In the genomic region with DNA sequence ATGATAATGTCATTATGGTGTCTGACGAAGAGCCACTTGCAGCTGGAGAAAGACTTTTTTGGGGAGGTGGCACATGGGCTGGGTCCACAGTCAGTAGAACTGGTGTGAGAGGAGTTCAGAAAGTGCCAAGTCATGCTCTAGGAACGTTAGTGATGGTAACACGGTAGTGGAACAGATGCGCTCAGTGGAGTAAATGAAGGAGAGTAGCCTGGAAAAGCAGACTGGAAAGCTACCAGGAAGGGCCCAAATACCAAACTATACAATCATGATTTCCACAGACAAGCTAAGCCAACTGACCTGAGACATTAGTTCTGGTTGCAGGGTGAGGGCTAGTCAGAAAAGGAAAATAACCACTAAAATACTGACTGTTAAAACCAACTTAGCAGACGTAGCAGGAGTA, we compare ENCODE assay signal across 8 mouse cellular contexts. TPM values are rescaled to one million over a fixed set of nuclear protein-coding genes. Genes with fewer than 3 reads are reported as not detected.
A peak's percentile ranks its signal among the peaks of the same experiment; 100 is the strongest.
DNase-seq lines count a peak whose midpoint lies in the region; ATAC-seq and TF ChIP-seq lines count a peak whose summit lies in the region.

No protein-coding gene starts in this region.

- H3K36me3 ChIP-seq in kidney, postnatal 0 days (ENCODE audit: insufficient read depth, low read length), result peaks cover 7% of the 10 kb centered on the region; the same call in 1 of the 2 replicates
- H3K36me3 ChIP-seq in forebrain, embryonic 16.5 days (ENCODE audit: control insufficient read depth, insufficient read depth), result peaks cover 6% of the 10 kb centered on the region
- H3K36me3 ChIP-seq in liver, embryonic 13.5 days, result peaks cover 38% of the 10 kb centered on the region

- H3K27ac ChIP-seq in kidney, postnatal 0 days, result no peak overlapping the region
- H3K27ac ChIP-seq in bone marrow macrophage, adult 2 months (ENCODE audit: insufficient read depth, low read depth, low read length), result peak overlapping the region; percentile 63
- H3K27ac ChIP-seq in forebrain, embryonic 16.5 days (ENCODE audit: low read length), result no peak overlapping the region
- peak overlapping the region; percentile 97 for H3K27ac ChIP-seq in liver, embryonic 13.5 days

- no peak for ATAC-seq in kidney, postnatal 0 days (replicated peaks; ENCODE audit: low FRiP score, low read depth)
- ATAC-seq in forebrain, embryonic 16.5 days, result no peak
- ATAC-seq in liver, embryonic 13.5 days (ENCODE audit: low read depth), result peak; percentile 83

- TF ChIP-seq CTCF in kidney, postnatal 0 days (IDR thresholded peaks at IDR 0.05; ENCODE audit: low read depth), result no peak
- no peak for TF ChIP-seq CTCF in bone marrow macrophage, adult 2 months (IDR thresholded peaks at IDR 0.05; ENCODE audit: low read depth, low read length)

- 0 out of 2 replicates have a peak overlapping the region, but pooled peaks have one; percentile 28 for H3K9ac ChIP-seq in kidney, postnatal 0 days (ENCODE audit: low read depth, low read length)
- H3K9ac ChIP-seq in forebrain, embryonic 16.5 days (replicated peaks; ENCODE audit: low read depth, low read length), result peak overlapping the region; percentile 37
- peak overlapping the region; percentile 94 for H3K9ac ChIP-seq in liver, embryonic 13.5 days

- DNase-seq in kidney, postnatal 0 days (ENCODE audit: low spot score), result peak; percentile 38
- DNase-seq in kidney, postnatal 4 days, result no peak
- DNase-seq in liver, embryonic 13.5 days, result peak; percentile 74
- peak; percentile 22 for DNase-seq in yolk sac, embryonic 10.5 days (ENCODE audit: low spot score)
- no peak for DNase-seq in adrenal gland, postnatal 4 days (ENCODE audit: low spot score in 2 of 2)
- DNase-seq in thymus, postnatal 36 days, result no peak

- 26% methylated on average over 5 of the region's 5 CpGs for WGBS in kidney, postnatal 0 days
- WGBS in forebrain, embryonic 16.5 days, result 31% methylated on average over 5 of the region's 5 CpGs
- WGBS in liver, embryonic 13.5 days (ENCODE audit: insufficient replicate concordance), result 9% methylated on average over 5 of the region's 5 CpGs

- H3K9me3 ChIP-seq in kidney, postnatal 0 days (replicated peaks; ENCODE audit: low read length), result no peaks in the 10 kb centered on the region
- no peaks in the 10 kb centered on the region for H3K9me3 ChIP-seq in forebrain, embryonic 16.5 days (ENCODE audit: control insufficient read depth, low read length)
- H3K9me3 ChIP-seq in liver, embryonic 13.5 days (replicated peaks), result no peaks in the 10 kb centered on the region

- peak overlapping the region; percentile 74 for H3K4me2 ChIP-seq in kidney, postnatal 0 days (ENCODE audit: low read length)
- H3K4me2 ChIP-seq in forebrain, embryonic 16.5 days (ENCODE audit: low read length), result peak overlapping the region; percentile 60
- peak overlapping the region; percentile 84 for H3K4me2 ChIP-seq in liver, embryonic 13.5 days

- peaks cover 6% of the 10 kb centered on the region; the same call in 1 of the 2 replicates for H3K4me1 ChIP-seq in kidney, postnatal 0 days (replicated peaks; ENCODE audit: insufficient read depth, low read length)
- peaks cover 8% of the 10 kb centered on the region; the same call in 1 of the 2 replicates for H3K4me1 ChIP-seq in bone marrow macrophage, adult 2 months (ENCODE audit: control insufficient read depth, insufficient read depth, low read length)
- peaks cover 25% of the 10 kb centered on the region for H3K4me1 ChIP-seq in forebrain, embryonic 16.5 days (replicated peaks; ENCODE audit: control insufficient read depth, insufficient read depth, low read length)
- peaks cover 41% of the 10 kb centered on the region for H3K4me1 ChIP-seq in liver, embryonic 13.5 days (replicated peaks)

- TF ChIP-seq POLR2A in bone marrow macrophage, adult 2 months (IDR thresholded peaks at IDR 0.05; ENCODE audit: borderline replicate concordance, low read depth, low read length), result no peak

- H3K4me3 ChIP-seq in kidney, postnatal 0 days (replicated peaks; ENCODE audit: low read depth, low read length), result peak overlapping the region; percentile 95
- peak overlapping the region; percentile 49 for H3K4me3 ChIP-seq in bone marrow macrophage, adult 2 months (ENCODE audit: insufficient read depth, low read length)
- peak overlapping the region; percentile 35 for H3K4me3 ChIP-seq in forebrain, embryonic 16.5 days (replicated peaks; ENCODE audit: low read length)
- H3K4me3 ChIP-seq in liver, embryonic 13.5 days (replicated peaks), result peak overlapping the region; percentile 86

- H3K27me3 ChIP-seq in kidney, postnatal 0 days (ENCODE audit: insufficient read depth, low read length), result no peaks in the 10 kb centered on the region
- peaks cover 16% of the 10 kb centered on the region for H3K27me3 ChIP-seq in forebrain, embryonic 16.5 days (replicated peaks; ENCODE audit: control insufficient read depth, insufficient read depth, low read length)
- peaks cover 21% of the 10 kb centered on the region for H3K27me3 ChIP-seq in liver, embryonic 13.5 days

RNA-seq across cellular contexts. Expression of a gene that starts 4.5 kb away (rescaled TPM):
- polyA plus RNA-seq in kidney, postnatal 0 days (2015; fragmentation: Nextera tagmentation; extraction: Ambion mirVana), result 19.0 and 19.3 TPM in 2 replicates
- not detected in 2 replicates for polyA plus RNA-seq in bone marrow macrophage, adult 2 months (2012; ENCODE audit: insufficient read depth, insufficient read length, missing spikeins)
- polyA plus RNA-seq in forebrain, embryonic 16.5 days (2015; fragmentation: Nextera tagmentation; extraction: Ambion mirVana), result 0.17 TPM in 1 of 2 replicates, not detected in the other
- 3.4 and 4.4 TPM in 2 replicates for polyA plus RNA-seq in liver, embryonic 13.5 days (2015; fragmentation: Nextera tagmentation; extraction: Ambion mirVana)
- total RNA-seq in adrenal gland, postnatal 4 days (2021), result 1 to 10 TPM; 2.4 to 3.0 TPM

RNA-seq across cellular contexts. Expression of a gene that starts 5.1 kb away (rescaled TPM):
- 92.0 and 104 TPM in 2 replicates for polyA plus RNA-seq in kidney, postnatal 0 days (2015; fragmentation: Nextera tagmentation; extraction: Ambion mirVana)
- 34.5 and 37.8 TPM in 2 replicates for polyA plus RNA-seq in bone marrow macrophage, adult 2 months (2012; ENCODE audit: insufficient read depth, insufficient read length, missing spikeins)
- 102 and 105 TPM in 2 replicates for polyA plus RNA-seq in forebrain, embryonic 16.5 days (2015; fragmentation: Nextera tagmentation; extraction: Ambion mirVana)
- 93.6 and 106 TPM in 2 replicates for polyA plus RNA-seq in liver, embryonic 13.5 days (2015; fragmentation: Nextera tagmentation; extraction: Ambion mirVana)
- total RNA-seq in adrenal gland, postnatal 4 days (2021), result 10 to 100 TPM; 41.5 to 41.7 TPM

RNA-seq across cellular contexts. Expression of a gene that starts 36.9 kb away (rescaled TPM):
- polyA plus RNA-seq in kidney, postnatal 0 days (2015; fragmentation: Nextera tagmentation; extraction: Ambion mirVana), result not detected in 2 replicates
- polyA plus RNA-seq in bone marrow macrophage, adult 2 months (2012; ENCODE audit: insufficient read depth, insufficient read length, missing spikeins), result not detected in 2 replicates
- not detected in 2 replicates for polyA plus RNA-seq in forebrain, embryonic 16.5 days (2015; fragmentation: Nextera tagmentation; extraction: Ambion mirVana)
- 0.08 TPM in 1 of 2 replicates, not detected in the other for polyA plus RNA-seq in liver, embryonic 13.5 days (2015; fragmentation: Nextera tagmentation; extraction: Ambion mirVana)
- total RNA-seq in adrenal gland, postnatal 4 days (2021), result under 1 TPM in 1 of 2 experiments, not detected in 1; 0.17 TPM

RNA-seq across cellular contexts. Expression of a gene that starts 43.6 kb away (rescaled TPM):
- 61.0 and 65.8 TPM in 2 replicates for polyA plus RNA-seq in kidney, postnatal 0 days (2015; fragmentation: Nextera tagmentation; extraction: Ambion mirVana)
- polyA plus RNA-seq in bone marrow macrophage, adult 2 months (2012; ENCODE audit: insufficient read depth, insufficient read length, missing spikeins), result 53.3 and 56.3 TPM in 2 replicates
- polyA plus RNA-seq in forebrain, embryonic 16.5 days (2015; fragmentation: Nextera tagmentation; extraction: Ambion mirVana), result 114 and 122 TPM in 2 replicates
- polyA plus RNA-seq in liver, embryonic 13.5 days (2015; fragmentation: Nextera tagmentation; extraction: Ambion mirVana), result 57.7 and 61.5 TPM in 2 replicates
- total RNA-seq in adrenal gland, postnatal 4 days (2021), result 10 to 100 TPM; 70.4 to 77.6 TPM

RNA-seq across cellular contexts. Expression of a gene that starts 44.1 kb away (rescaled TPM):
- polyA plus RNA-seq in kidney, postnatal 0 days (2015; fragmentation: Nextera tagmentation; extraction: Ambion mirVana), result 6.8 and 8.7 TPM in 2 replicates
- 9.9 and 13.4 TPM in 2 replicates for polyA plus RNA-seq in bone marrow macrophage, adult 2 months (2012; ENCODE audit: insufficient read depth, insufficient read length, missing spikeins)
- 3.8 and 4.5 TPM in 2 replicates for polyA plus RNA-seq in forebrain, embryonic 16.5 days (2015; fragmentation: Nextera tagmentation; extraction: Ambion mirVana)
- 2.3 and 3.0 TPM in 2 replicates for polyA plus RNA-seq in liver, embryonic 13.5 days (2015; fragmentation: Nextera tagmentation; extraction: Ambion mirVana)
- 10 to 100 TPM in 1 of 2 experiments, 1 to 10 TPM in 1; 8.3 to 10.4 TPM for total RNA-seq in adrenal gland, postnatal 4 days (2021)

Comparison
In these comparisons a context has a peak if more than half of its experiments do, and no peak if none do; other contexts are left out.
1. DNase-seq: peak in kidney, postnatal 0 days (single experiment), liver, embryonic 13.5 days (single experiment) and yolk sac, embryonic 10.5 days (single experiment); none in kidney, postnatal 4 days (0 of 2), adrenal gland, postnatal 4 days (0 of 2) and thymus, postnatal 36 days (0 of 2).
2. H3K27ac ChIP-seq: peak in bone marrow macrophage, adult 2 months (single experiment) and liver, embryonic 13.5 days (single experiment); none in kidney, postnatal 0 days (single experiment) and forebrain, embryonic 16.5 days (single experiment).
3. H3K4me3 ChIP-seq: peak in every context shown above with its lines; median percentile 95 in kidney, postnatal 0 days; 86 in liver, embryonic 13.5 days; 49 in bone marrow macrophage, adult 2 months; 35 in forebrain, embryonic 16.5 days.
4. H3K9ac ChIP-seq: peak in every context shown above with its lines; median percentile 94 in liver, embryonic 13.5 days; 37 in forebrain, embryonic 16.5 days; 28 in kidney, postnatal 0 days.
5. Peak in every context shown above with its lines, with median percentiles within 50 percentile points of each other: H3K4me2 ChIP-seq.